Mouse (Mus musculus) heart, postnatal 0 days (tissue): ENCODE measurements around the gene Tbl2. TPM values are rescaled to one million over a fixed set of nuclear protein-coding genes. Genes with fewer than 3 reads are reported as not detected.
A peak's percentile ranks its signal among the peaks of the same experiment; 100 is the strongest.

Experiments used
- ATAC-seq: fragments of 200-750 bp; cut with Nextera tagmentation; 2 replicates; pipeline ENCODE4 v1.8.0; 2017; ENCODE audit warnings: low read depth, moderate number of reproducible peaks, moderate library complexity; ENCODE audit not compliant: insufficient read depth
- DNase-seq: peaks from one replicate; pipeline ENCODE4 v3.0.0-alpha.2; 2016; ENCODE audit warnings: low spot score
- H3K27ac ChIP-seq: fragments of 300-500 bp; sonication (generic); 2 replicates; pipeline ENCODE4 v1.5.1; 2014; ENCODE audit warnings: low read depth, mild to moderate bottlenecking
- H3K27me3 ChIP-seq: fragments of 300-500 bp; sonication (generic); 2 replicates; pipeline ENCODE4 v1.6.1; 2014; ENCODE audit warnings: low read length, mixed read lengths; ENCODE audit not compliant: control insufficient read depth, insufficient read depth
- H3K36me3 ChIP-seq: fragments of 300-500 bp; sonication (generic); replicated peaks from 2 replicates; pipeline ENCODE4 v1.6.1; 2014; ENCODE audit warnings: low read length, mixed read lengths; ENCODE audit not compliant: control insufficient read depth, insufficient read depth
- H3K4me1 ChIP-seq: fragments of 300-500 bp; sonication (generic); 2 replicates; pipeline ENCODE4 v1.6.1; 2014; ENCODE audit warnings: antibody characterized with exemption; ENCODE audit not compliant: control insufficient read depth, insufficient read depth
- H3K4me2 ChIP-seq: fragments of 300-500 bp; sonication (generic); 2 replicates; pipeline ENCODE4 v1.6.1; 2014; ENCODE audit warnings: low read depth, mild to moderate bottlenecking, low read length, moderate library complexity
- H3K4me3 ChIP-seq: fragments of 300-500 bp; sonication (generic); 2 replicates; pipeline ENCODE4 v1.5.1; 2014; ENCODE audit warnings: low read depth, low read length
- H3K9ac ChIP-seq: fragments of 300-500 bp; sonication (generic); replicated peaks from 2 replicates; pipeline ENCODE4 v1.6.1; 2014; ENCODE audit warnings: low read depth, low read length, mixed read lengths
- H3K9me3 ChIP-seq: fragments of 300-500 bp; sonication (generic); replicated peaks from 2 replicates; pipeline ENCODE4 v1.6.1; 2016; ENCODE audit warnings: low read length; ENCODE audit not compliant: control insufficient read depth
- CTCF ChIP-seq: IDR thresholded peaks from 2 replicates; pipeline ENCODE4 v1.5.1; 2016; ENCODE audit warnings: antibody characterized with exemption, control low read depth, low read depth
- EP300 ChIP-seq: IDR thresholded peaks from 2 replicates; pipeline ENCODE4 v1.6.1; 2016; ENCODE audit warnings: antibody characterized with exemption, low read depth
- WGBS: fragments of 180-500 bp; shearing (Covaris S2); extraction: QIAGEN DNeasy Blood & Tissue Kit; methylation state at CpG from one replicate; pipeline ENCODE4 v1.1.7; 2014; 5-methylcytosine and 5-hydroxymethylcytosine counted together
- polyA plus RNA-seq: library from polyadenylated mRNA; unstranded; fragments of >200 nt; fragmentation: Nextera tagmentation; extraction: Ambion mirVana; gene quantifications from 2 replicates; pipeline ENCODE4 v1.2.1, GENCODE M21; 2015
- total RNA-seq: library from RNA; depleted of rRNA; stranded (reverse); fragments of >200 nt; gene quantifications from 2 replicates; pipeline ENCODE4 v1.2.3, GENCODE M21; 2014; ENCODE audit warnings: low replicate concordance; rRNA removed

Gene Tbl2
- total RNA-seq (30.0 and 66.2 TPM in 2 replicates), polyA plus RNA-seq (10.4 and 11.3 TPM in 2 replicates)

DNA sequence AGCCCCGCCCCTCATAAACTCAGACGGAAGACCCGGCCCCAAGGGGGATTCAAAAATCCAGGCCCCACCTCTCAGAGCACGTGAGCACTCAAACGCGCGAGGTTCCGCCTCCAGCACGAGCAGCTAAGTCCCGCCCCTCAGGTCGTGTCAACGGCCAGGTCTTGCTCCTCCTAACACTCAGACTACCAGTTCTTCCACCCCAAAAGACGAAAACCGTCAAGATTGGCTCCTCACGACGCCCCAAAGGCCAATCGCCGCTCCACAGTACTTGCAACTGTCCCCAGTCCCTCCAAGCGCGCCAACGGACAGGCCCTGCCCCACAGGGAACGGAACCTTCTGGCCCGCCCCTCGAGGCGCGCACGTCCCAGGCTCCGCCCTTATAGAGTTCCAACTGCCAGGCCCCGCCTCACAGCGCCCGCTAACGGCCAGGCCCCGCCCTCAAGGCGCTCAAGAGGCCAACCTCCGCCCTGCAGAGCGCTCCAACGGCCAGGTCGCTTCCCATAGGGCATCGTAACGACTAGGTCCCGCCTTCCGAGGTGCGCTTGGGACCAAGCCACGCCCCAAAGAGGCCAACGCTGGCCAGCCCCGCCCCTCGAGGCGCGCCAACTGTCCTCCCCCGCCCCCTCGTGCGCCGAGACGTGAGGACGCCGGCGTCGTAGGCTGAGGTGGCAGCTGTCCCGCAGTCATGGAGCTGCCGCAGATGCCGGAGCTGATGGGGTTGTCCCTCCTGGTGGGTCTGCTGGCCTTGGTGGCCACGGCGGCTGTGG is at the start of gene Tbl2:
Gene Tbl2 (plus strand): TSS at position 605 of the 767 bp plus-strand sequence.
- DNase-seq (peak; percentile 100), ATAC-seq (peak; percentile 97)
- Histone ChIP-seq H3K27ac (peak within 1 kb of the TSS; percentile 82), H3K36me3 (peaks cover 17% of the 10 kb centered on the region), H3K9me3 (no peaks in the 10 kb centered on the region), H3K27me3 (no peaks in the 10 kb centered on the region), H3K4me2 (peak within 1 kb of the TSS; percentile 94), H3K4me3 (peak within 1 kb of the TSS; percentile 91), H3K9ac (peak within 1 kb of the TSS; percentile 76), H3K4me1 (peaks cover 9% of the 10 kb centered on the region; the same call in 1 of the 2 replicates)
- under 1% methylated on average over 62 of the region's 63 CpGs for WGBS
- TF ChIP-seq CTCF (no peak), EP300 (no peak; the same call in 1 of the 2 replicates)

GRCm38 (mm10) chr5:135100981-135101380 is 48.5 kb upstream of the Tbl2 start:
- Histone ChIP-seq H3K4me3 (no peak overlapping the region), H3K4me1 (no peaks in the 10 kb centered on the region), H3K4me2 (no peak overlapping the region), H3K9ac (no peak overlapping the region), H3K36me3 (no peaks in the 10 kb centered on the region), H3K27me3 (peaks cover 24% of the 10 kb centered on the region), H3K27ac (no peak overlapping the region), H3K9me3 (no peaks in the 10 kb centered on the region)
- TF ChIP-seq CTCF: no peak
- no peak for TF ChIP-seq EP300
- 64% methylated on average over 1 of the region's 1 CpGs for WGBS
- DNase-seq: no peak
- ATAC-seq: no peak

GRCm38 (mm10) chr5:135103999-135104660 is 45.3 kb upstream of the Tbl2 start:
- H3K9ac ChIP-seq: no peak overlapping the region
- DNase-seq (no peak), ATAC-seq (no peak)
- peaks cover 42% of the 10 kb centered on the region for H3K27me3 ChIP-seq
- H3K27ac ChIP-seq: no peak overlapping the region
- H3K36me3 ChIP-seq: no peaks in the 10 kb centered on the region
- H3K4me1 ChIP-seq: peaks cover 5% of the 10 kb centered on the region; the same call in 1 of the 2 replicates
- no peak overlapping the region for H3K4me2 ChIP-seq
- WGBS: 57% methylated on average over 11 of the region's 11 CpGs
- TF ChIP-seq EP300: no peak
- peak; percentile 55 for TF ChIP-seq CTCF
- H3K9me3 ChIP-seq: no peaks in the 10 kb centered on the region
- no peak overlapping the region for H3K4me3 ChIP-seq

- no peaks in the 10 kb centered on the region for H3K36me3 ChIP-seq
- peaks cover 39% of the 10 kb centered on the region for H3K27me3 ChIP-seq
- peaks cover 5% of the 10 kb centered on the region; the same call in 1 of the 2 replicates for H3K4me1 ChIP-seq
- H3K4me2 ChIP-seq: peak overlapping the region; percentile 83
- H3K4me3 ChIP-seq: peak overlapping the region; percentile 58
- no peak for TF ChIP-seq CTCF
- TF ChIP-seq EP300: no peak
- WGBS: 1% methylated on average over 48 of the region's 48 CpGs
- DNase-seq (peak; percentile 93), ATAC-seq (peak; percentile 86)
- no peaks in the 10 kb centered on the region for H3K9me3 ChIP-seq
- H3K9ac ChIP-seq: peak overlapping the region; percentile 38
- H3K27ac ChIP-seq: peak overlapping the region; percentile 11; the same call in 1 of the 2 replicates
Measured at GRCm38 (mm10) chr5:135106758-135107256, 42.6 kb upstream of the Tbl2 start.
